In the genomic region with DNA sequence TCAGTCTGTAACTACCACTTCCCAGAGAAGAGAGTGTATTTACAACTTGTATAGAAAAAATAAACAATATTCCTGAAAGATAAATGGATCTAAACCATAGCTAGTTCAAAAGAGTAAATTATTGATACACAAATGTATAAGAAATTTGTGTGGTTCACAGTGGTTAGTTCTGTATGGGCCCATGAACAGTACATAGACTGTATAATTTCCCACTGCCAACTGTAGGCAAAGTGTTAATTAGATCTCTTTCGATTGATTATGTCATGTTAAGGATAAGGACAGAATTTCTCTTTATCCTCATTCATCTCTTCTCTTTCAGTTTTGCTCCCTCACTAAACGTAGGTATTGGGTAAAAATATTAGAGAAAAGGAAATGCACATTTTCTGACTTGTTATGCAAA, we compare ENCODE assay signal across 18 mouse cellular contexts.
A peak's percentile ranks its signal among the peaks of the same experiment; 100 is the strongest.
DNase-seq lines count a peak whose midpoint lies in the region; ATAC-seq and TF ChIP-seq lines count a peak whose summit lies in the region.
"Had no signal": no experiment of that assay in that cellular context is flagged by ENCODE, and none has a peak within 500 bp of the region (broad histone marks: within the 10 kb centered on the region; RNA-seq: fewer than 3 reads in every experiment).

No protein-coding gene starts in this region.

- no peaks in the 10 kb centered on the region for H3K9me3 ChIP-seq in forebrain, embryonic 14.5 days (replicated peaks; ENCODE audit: control insufficient read depth, low read length)
- no peaks in the 10 kb centered on the region for H3K9me3 ChIP-seq in forebrain, postnatal 0 days (ENCODE audit: low read length)
- no peaks in the 10 kb centered on the region for H3K9me3 ChIP-seq in hindbrain, embryonic 16.5 days (ENCODE audit: control insufficient read depth, low read length)
- no peaks in the 10 kb centered on the region for H3K9me3 ChIP-seq in hindbrain, embryonic 13.5 days
- H3K9me3 ChIP-seq in midbrain, embryonic 14.5 days (ENCODE audit: control insufficient read depth, low read length), result no peaks in the 10 kb centered on the region
- H3K9me3 ChIP-seq in midbrain, postnatal 0 days (ENCODE audit: low read length), result no peaks in the 10 kb centered on the region
- H3K9me3 ChIP-seq: hindbrain, embryonic 12.5 days had no signal

- no peaks in the 10 kb centered on the region for H3K27me3 ChIP-seq in forebrain, embryonic 14.5 days (replicated peaks; ENCODE audit: control insufficient read depth, insufficient read depth, low read length)
- no peaks in the 10 kb centered on the region for H3K27me3 ChIP-seq in forebrain, postnatal 0 days (ENCODE audit: insufficient read depth, low read length)
- H3K27me3 ChIP-seq in hindbrain, embryonic 16.5 days (replicated peaks; ENCODE audit: control insufficient read depth, insufficient read depth, low read length), result no peaks in the 10 kb centered on the region
- H3K27me3 ChIP-seq in hindbrain, embryonic 13.5 days, result no peaks in the 10 kb centered on the region
- H3K27me3 ChIP-seq in midbrain, embryonic 14.5 days (ENCODE audit: control insufficient read depth, insufficient read depth, low read length), result no peaks in the 10 kb centered on the region
- H3K27me3 ChIP-seq in midbrain, postnatal 0 days (ENCODE audit: insufficient read depth, low read length), result no peaks in the 10 kb centered on the region
- H3K27me3 ChIP-seq: hindbrain, embryonic 12.5 days had no signal

- no peak overlapping the region for H3K9ac ChIP-seq in forebrain, embryonic 14.5 days (ENCODE audit: low read length)
- H3K9ac ChIP-seq in forebrain, postnatal 0 days, result no peak overlapping the region
- H3K9ac ChIP-seq in hindbrain, embryonic 16.5 days (ENCODE audit: low read depth, low read length), result no peak overlapping the region
- no peak overlapping the region for H3K9ac ChIP-seq in hindbrain, embryonic 13.5 days
- H3K9ac ChIP-seq in midbrain, embryonic 14.5 days (replicated peaks; ENCODE audit: low read length), result no peak overlapping the region
- H3K9ac ChIP-seq in midbrain, postnatal 0 days (replicated peaks; ENCODE audit: low read length, poor library complexity, severe bottlenecking), result no peak overlapping the region
- H3K9ac ChIP-seq: hindbrain, embryonic 12.5 days had no signal

- H3K4me1 ChIP-seq in forebrain, embryonic 14.5 days (ENCODE audit: control insufficient read depth, insufficient read depth, low read length), result no peaks in the 10 kb centered on the region; the same call in 1 of the 2 replicates
- H3K4me1 ChIP-seq in forebrain, postnatal 0 days (ENCODE audit: insufficient read depth), result no peaks in the 10 kb centered on the region
- no peaks in the 10 kb centered on the region for H3K4me1 ChIP-seq in hindbrain, embryonic 16.5 days (ENCODE audit: control insufficient read depth, insufficient read depth, low read depth, low read length)
- no peaks in the 10 kb centered on the region for H3K4me1 ChIP-seq in hindbrain, embryonic 13.5 days (replicated peaks)
- 0 out of 2 replicates have a peak, but pooled peaks cover 3% of the 10 kb centered on the region for H3K4me1 ChIP-seq in midbrain, embryonic 14.5 days (ENCODE audit: control insufficient read depth, insufficient read depth, low read length)
- H3K4me1 ChIP-seq in midbrain, postnatal 0 days (ENCODE audit: insufficient read depth, low read length), result no peaks in the 10 kb centered on the region
- H3K4me1 ChIP-seq: hindbrain, embryonic 12.5 days had no signal

- DNase-seq in forebrain, embryonic 14.5 days (ENCODE audit: low spot score), result peak; percentile 26
- no peak for DNase-seq in forebrain, postnatal 0 days
- DNase-seq in midbrain, embryonic 14.5 days, result peak; percentile 18
- no peak for DNase-seq in midbrain, postnatal 0 days (ENCODE audit: low spot score)
- DNase-seq in brain, embryonic 14.5 days (ENCODE audit: low read depth), result peak; percentile 35
- DNase-seq: adrenal gland, adult 8-10 months; adrenal gland, postnatal 25 days; cerebellum, adult 18-20 months; cerebellum, adult 9-10 months; gastrocnemius, postnatal 10 days; gastrocnemius, postnatal 36 days had no signal

- H3K27ac ChIP-seq in forebrain, embryonic 14.5 days (ENCODE audit: low read depth, low read length), result no peak overlapping the region; the same call in 1 of the 2 replicates
- no peak overlapping the region for H3K27ac ChIP-seq in forebrain, postnatal 0 days (ENCODE audit: low read depth, low read length)
- H3K27ac ChIP-seq in hindbrain, embryonic 16.5 days (ENCODE audit: low read depth, low read length), result no peak overlapping the region
- H3K27ac ChIP-seq in hindbrain, embryonic 13.5 days, result no peak overlapping the region
- no peak overlapping the region for H3K27ac ChIP-seq in midbrain, embryonic 14.5 days (replicated peaks; ENCODE audit: low read depth, low read length)
- no peak overlapping the region for H3K27ac ChIP-seq in midbrain, postnatal 0 days (ENCODE audit: low read depth, low read length)
- H3K27ac ChIP-seq: hindbrain, embryonic 12.5 days; hindbrain, postnatal 0 days had no signal

- no peak overlapping the region for H3K4me2 ChIP-seq in forebrain, embryonic 14.5 days (ENCODE audit: low read length)
- no peak overlapping the region for H3K4me2 ChIP-seq in forebrain, postnatal 0 days (ENCODE audit: low read depth)
- H3K4me2 ChIP-seq in hindbrain, embryonic 16.5 days (ENCODE audit: low read length), result no peak overlapping the region
- H3K4me2 ChIP-seq in hindbrain, embryonic 13.5 days, result no peak overlapping the region
- no peak overlapping the region for H3K4me2 ChIP-seq in midbrain, embryonic 14.5 days (ENCODE audit: low read length)
- no peak overlapping the region for H3K4me2 ChIP-seq in midbrain, postnatal 0 days (ENCODE audit: low read depth, low read length, poor library complexity, severe bottlenecking)
- H3K4me2 ChIP-seq: heart, embryonic 11.5 days; hindbrain, embryonic 12.5 days had no signal

- TF ChIP-seq POLR2A in brain, embryonic 14.5 days (IDR thresholded peaks at IDR 0.05; ENCODE audit: borderline replicate concordance, extremely low read depth, insufficient read depth, insufficient read length, poor library complexity, severe bottlenecking), result no peak

- H3K36me3 ChIP-seq in forebrain, embryonic 14.5 days (ENCODE audit: control insufficient read depth, insufficient read depth, low read length), result no peaks in the 10 kb centered on the region
- H3K36me3 ChIP-seq in forebrain, postnatal 0 days (ENCODE audit: insufficient read depth), result no peaks in the 10 kb centered on the region
- H3K36me3 ChIP-seq in hindbrain, embryonic 16.5 days (ENCODE audit: control insufficient read depth, insufficient read depth, low read length), result no peaks in the 10 kb centered on the region
- no peaks in the 10 kb centered on the region for H3K36me3 ChIP-seq in hindbrain, embryonic 13.5 days
- no peaks in the 10 kb centered on the region for H3K36me3 ChIP-seq in midbrain, embryonic 14.5 days (ENCODE audit: control insufficient read depth, insufficient read depth, low read length)
- H3K36me3 ChIP-seq in midbrain, postnatal 0 days (ENCODE audit: insufficient read depth, low read length), result no peaks in the 10 kb centered on the region
- H3K36me3 ChIP-seq: hindbrain, embryonic 12.5 days had no signal

- TF ChIP-seq CTCF in forebrain, postnatal 0 days (IDR thresholded peaks at IDR 0.05; ENCODE audit: low read depth), result no peak
- TF ChIP-seq CTCF in midbrain, postnatal 0 days (IDR thresholded peaks at IDR 0.05), result no peak
- no peak for TF ChIP-seq CTCF in brain, embryonic 14.5 days (IDR thresholded peaks at IDR 0.05; ENCODE audit: borderline replicate concordance, extremely low read depth, insufficient read depth, insufficient read length)

- ATAC-seq in forebrain, embryonic 14.5 days, result peak; percentile 56; the same call in 1 of the 2 replicates
- ATAC-seq in forebrain, postnatal 0 days, result no peak
- ATAC-seq in hindbrain, embryonic 16.5 days, result peak; percentile 61; the same call in 1 of the 2 replicates
- no peak for ATAC-seq in hindbrain, embryonic 13.5 days (ENCODE audit: low FRiP score)
- no peak; the same call in 1 of the 2 replicates for ATAC-seq in midbrain, embryonic 14.5 days (ENCODE audit: low FRiP score, low TSS enrichment)
- no peak for ATAC-seq in midbrain, postnatal 0 days (ENCODE audit: low FRiP score)
- ATAC-seq: activated CD4-positive, CD25-positive, alpha-beta regulatory T cell, adult 4 months; hindbrain, postnatal 0 days; inflammation-experienced regulatory T-cells, adult 6 months had no signal

- 58% methylated on average over 2 of the region's 2 CpGs for WGBS in forebrain, embryonic 14.5 days
- WGBS in forebrain, postnatal 0 days, result 45% methylated on average over 2 of the region's 2 CpGs
- WGBS in hindbrain, embryonic 16.5 days, result 65% methylated on average over 2 of the region's 2 CpGs
- 84% methylated on average over 2 of the region's 2 CpGs for WGBS in hindbrain, embryonic 13.5 days
- 72% methylated on average over 2 of the region's 2 CpGs for WGBS in midbrain, embryonic 14.5 days
- WGBS in midbrain, postnatal 0 days, result 71% methylated on average over 2 of the region's 2 CpGs

- H3K4me3 ChIP-seq in forebrain, embryonic 14.5 days (ENCODE audit: low read depth, low read length), result no peak overlapping the region
- no peak overlapping the region for H3K4me3 ChIP-seq in forebrain, postnatal 0 days (ENCODE audit: low read depth, low read length)
- no peak overlapping the region for H3K4me3 ChIP-seq in hindbrain, embryonic 16.5 days (ENCODE audit: low read length)
- H3K4me3 ChIP-seq in hindbrain, embryonic 13.5 days, result no peak overlapping the region
- H3K4me3 ChIP-seq in midbrain, embryonic 14.5 days (replicated peaks; ENCODE audit: low read depth, low read length), result no peak overlapping the region
- no peak overlapping the region for H3K4me3 ChIP-seq in midbrain, postnatal 0 days (ENCODE audit: low read depth, low read length)
- H3K4me3 ChIP-seq: hindbrain, embryonic 12.5 days had no signal

Comparison
In these comparisons a context has a peak if more than half of its experiments do, and no peak if none do; other contexts are left out.
1. ATAC-seq: peak in forebrain, embryonic 14.5 days (single experiment) and hindbrain, embryonic 16.5 days (single experiment); none in forebrain, postnatal 0 days (single experiment), hindbrain, embryonic 13.5 days (single experiment), midbrain, embryonic 14.5 days (single experiment) and midbrain, postnatal 0 days (single experiment).
2. DNase-seq: peak in forebrain, embryonic 14.5 days (single experiment), midbrain, embryonic 14.5 days (single experiment) and brain, embryonic 14.5 days (single experiment); none in forebrain, postnatal 0 days (single experiment) and midbrain, postnatal 0 days (single experiment).